Mouse (Mus musculus) c-Kit-positive CD71-positive TER-119-positive erythroid progenitor cells, embryonic 14.5 days (primary cell): ENCODE results near the gene Dgke.
"Not testable (repeated sequence)": the region's sequence is repeated elsewhere in the genome, so short reads cannot be mapped to it uniquely, and the experiment has no call there.

Experiments
- DNase-seq: peaks from one replicate; pipeline ENCODE4 v3.0.0-alpha.2; 2013; ENCODE audit warnings: low spot score

Dgke gene

GRCm38 (mm10) chr11:89074783-89075413, 8.2 kb upstream of the Dgke start:
- DNase-seq: no peak

- no peak for DNase-seq
Measured at GRCm38 (mm10) chr11:89073541-89073940, 6.9 kb upstream of the Dgke start, which contains the start of gene Gm525. Gm525 (plus strand) TSS chr11:89073841.

- DNase-seq: no peak
Measured at GRCm38 (mm10) chr11:89071522-89071921, 4.9 kb upstream of the Dgke start.

- DNase-seq: peak; percentile 58
Measured at GRCm38 (mm10) chr11:89069303-89069702, 2.7 kb upstream of the Dgke start.

- DNase-seq: no peak
Measured at GRCm38 (mm10) chr11:89068649-89069048, 2.0 kb upstream of the Dgke start.

DNA sequence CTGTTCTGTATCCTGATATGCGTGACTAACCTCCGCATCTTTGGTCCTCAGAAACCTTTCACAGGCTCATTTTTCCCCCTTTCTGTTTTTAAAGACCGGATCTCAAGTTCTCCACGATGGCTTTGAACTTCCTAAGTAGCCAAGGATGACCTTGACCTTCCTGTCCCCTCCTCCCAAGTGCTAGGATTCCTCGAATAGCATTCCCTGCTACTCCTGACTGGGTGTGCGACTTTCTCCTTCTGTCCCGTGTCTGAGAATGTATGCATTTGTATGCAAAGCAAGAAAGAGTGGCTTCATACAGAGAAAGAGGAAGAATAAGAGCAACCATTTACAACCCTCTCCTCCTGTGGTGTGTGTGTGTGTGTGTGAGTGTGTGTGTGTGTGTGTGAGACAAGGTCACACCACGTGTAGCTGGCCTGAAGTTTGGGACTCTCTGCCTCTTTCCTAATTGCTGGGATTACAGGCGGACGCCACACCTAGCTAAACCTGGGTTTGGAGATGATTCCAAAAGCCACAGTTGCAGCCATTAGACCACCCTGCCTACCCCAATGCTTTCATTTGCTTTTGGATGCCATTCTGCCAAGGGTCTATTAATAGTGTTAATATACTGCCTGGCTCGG, 1.3 kb upstream of the Dgke start:
- DNase-seq: no peak

DNA sequence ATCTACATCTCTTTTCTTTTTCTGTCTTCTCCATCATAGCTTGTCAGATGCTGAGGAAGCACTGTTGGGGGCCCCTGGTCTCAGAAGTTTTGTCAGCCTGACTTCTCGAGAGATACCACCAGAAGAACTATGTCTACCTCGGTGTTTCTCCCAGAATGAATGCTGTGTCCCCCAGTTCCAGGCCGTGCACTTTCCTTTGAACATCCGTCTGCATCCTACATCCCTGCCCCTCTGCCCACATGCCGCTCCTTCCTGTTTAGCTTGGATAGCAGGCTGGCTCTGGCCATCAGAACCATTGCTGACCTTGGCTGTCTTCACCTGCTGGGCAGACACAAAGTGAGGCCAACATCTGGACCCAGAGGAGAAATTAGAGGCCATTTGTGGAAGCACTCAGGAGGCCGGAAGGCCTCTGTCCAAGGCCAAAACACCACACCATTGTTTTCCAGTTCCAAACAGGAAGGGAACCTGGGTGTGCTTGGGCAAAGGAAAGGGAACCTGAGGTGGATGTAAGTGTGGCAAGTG, 712 bp upstream of the Dgke start:
- no peak for DNase-seq

- no peak for DNase-seq
Measured at GRCm38 (mm10) chr11:89066126-89066525, 524 bp downstream of the Dgke start.

DNA sequence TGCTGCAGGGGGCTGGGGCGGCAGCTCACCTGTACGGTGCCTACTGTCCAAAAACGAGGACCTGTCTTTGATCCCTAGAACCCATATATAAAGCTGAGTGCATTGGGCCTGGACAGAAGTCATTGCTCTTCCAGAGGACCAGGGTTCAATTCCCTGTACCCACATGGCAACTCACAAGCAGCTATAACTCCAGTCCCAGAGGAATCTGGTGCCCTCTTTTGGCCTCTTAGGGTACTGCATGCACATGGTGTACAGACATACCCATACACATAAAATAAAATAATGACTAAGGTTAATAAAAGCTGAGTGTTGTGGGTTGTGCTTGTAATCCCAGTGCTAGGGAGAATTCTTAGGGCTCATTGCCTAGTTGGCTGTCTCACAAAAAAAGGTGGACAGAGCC, 1.4 kb downstream of the Dgke start:
- peak; percentile 29 for DNase-seq

DNA sequence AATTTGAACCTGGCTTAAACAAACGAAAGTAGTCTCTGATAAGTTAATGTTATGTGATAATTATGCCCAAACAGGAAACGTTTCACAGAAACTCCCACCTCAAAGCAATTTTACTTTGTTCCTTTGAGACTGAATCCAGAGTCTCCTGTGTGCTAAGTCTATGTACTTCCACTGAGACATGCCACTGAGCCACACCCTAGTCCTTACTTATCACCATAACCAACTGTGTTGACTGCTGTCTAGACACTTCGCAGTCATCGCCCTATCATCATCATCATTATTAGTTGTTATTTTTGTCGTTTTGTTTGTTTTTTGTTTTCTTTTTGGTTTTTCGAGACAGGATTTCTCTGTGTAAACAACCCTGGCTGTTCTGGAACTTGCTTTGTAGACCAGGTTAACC, 2.3 kb downstream of the Dgke start:
- no peak for DNase-seq

DNA sequence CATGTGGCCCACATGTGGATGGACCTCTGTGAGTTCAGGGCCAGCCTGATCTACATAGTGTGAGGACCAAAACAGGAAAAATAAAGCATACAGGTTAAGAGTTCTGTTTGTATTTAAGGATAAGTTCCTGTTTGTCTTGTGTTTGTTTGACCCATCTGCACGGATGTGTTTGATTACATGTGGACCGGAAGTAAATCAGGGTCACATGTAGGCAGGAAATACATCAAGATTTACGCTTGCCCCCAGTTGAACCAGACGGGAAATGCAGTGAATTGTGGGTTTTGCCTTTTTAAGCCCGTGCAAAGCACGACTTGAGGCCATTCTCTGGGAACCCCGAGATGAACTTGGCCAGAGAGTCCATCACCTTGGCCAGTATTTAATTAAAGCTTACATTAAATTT, 5.3 kb downstream of the Dgke start:
- no peak for DNase-seq

- peak; percentile 85 for DNase-seq
Measured at GRCm38 (mm10) chr11:89060423-89061089, 6.1 kb downstream of the Dgke start.

- no peak for DNase-seq
Measured at GRCm38 (mm10) chr11:89059919-89060422, 6.7 kb downstream of the Dgke start.

DNA sequence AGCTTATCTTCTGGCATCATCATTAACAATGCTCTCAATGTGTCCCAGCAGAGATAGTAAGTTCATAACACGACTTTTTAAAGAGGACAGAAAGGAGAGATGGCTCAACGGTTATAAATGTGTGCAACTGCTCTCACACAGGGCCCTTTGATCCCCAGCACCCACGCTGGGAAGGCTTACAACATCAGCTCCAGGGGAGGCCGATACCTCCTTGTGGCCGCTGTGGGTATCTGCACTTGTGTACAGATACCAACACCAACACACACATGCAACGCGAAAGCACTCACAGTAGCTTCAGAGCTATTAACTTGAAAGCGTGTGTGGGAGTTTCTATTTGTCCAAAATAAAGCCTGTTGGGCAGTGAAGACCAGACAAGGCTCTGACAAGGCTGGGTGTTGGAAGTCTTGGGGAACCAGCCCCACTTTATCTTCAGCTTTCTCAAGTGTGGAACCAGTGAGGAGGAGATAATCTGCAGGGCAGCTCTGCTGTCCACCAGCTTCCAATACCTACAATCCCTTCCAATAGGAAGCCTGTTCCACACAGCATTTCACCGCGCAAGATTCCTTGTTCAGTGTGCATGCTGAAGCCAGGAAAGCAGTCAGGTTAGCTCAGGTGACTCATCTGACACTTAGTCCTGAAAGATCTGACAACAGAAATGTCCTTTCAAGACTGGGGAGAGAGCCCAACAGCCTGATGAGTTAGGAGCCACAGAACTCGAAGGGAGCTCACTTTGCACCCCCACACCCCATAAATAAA, 8.0 kb downstream of the Dgke start:
- peak; percentile 22 for DNase-seq

- no peak for DNase-seq
Measured at GRCm38 (mm10) chr11:89055931-89056690, 10.5 kb downstream of the Dgke start.

DNA sequence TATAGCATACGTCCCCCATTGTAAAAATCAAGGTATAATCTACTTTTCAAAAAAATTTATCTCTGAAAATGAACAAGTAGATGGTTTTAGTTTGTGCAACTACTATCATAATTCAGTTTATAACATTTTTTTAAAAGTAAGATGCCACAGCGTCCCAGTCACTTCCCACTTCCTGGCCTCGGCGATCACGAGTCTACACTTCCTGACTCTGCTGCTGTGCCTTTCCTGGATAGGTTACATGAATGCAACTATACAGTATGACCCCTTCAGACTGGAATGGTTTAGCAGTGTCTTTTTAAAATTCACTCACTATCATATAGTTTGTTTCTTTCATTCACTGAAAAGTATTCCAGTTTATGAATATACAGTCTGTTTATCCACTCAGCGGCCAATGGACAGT, 14.9 kb downstream of the Dgke start:
- DNase-seq: no peak

DNA sequence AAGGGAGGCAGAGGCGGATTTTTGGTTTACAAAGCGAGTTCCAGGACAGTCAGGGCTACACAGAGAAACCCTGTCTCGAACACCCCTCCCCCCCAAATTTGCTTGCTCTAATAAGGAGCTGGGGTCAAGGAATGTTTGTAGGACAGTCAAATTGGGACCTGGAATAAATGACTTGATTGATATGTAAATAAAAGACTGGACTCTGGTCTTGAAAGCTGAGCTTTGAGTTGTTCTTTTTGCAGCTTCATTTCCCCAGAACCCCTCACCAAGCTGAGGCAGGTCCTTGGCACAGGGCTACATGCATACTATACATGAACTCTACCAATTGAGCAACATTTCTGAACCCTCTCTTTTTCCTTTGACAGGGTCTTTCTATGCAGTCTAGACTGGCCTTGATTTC, 20.6 kb downstream of the Dgke start:
- DNase-seq: no peak

GRCm38 (mm10) chr11:89045501-89045900, 21.1 kb downstream of the Dgke start:
- not testable (repeated sequence) for DNase-seq

GRCm38 (mm10) chr11:89043046-89043445, 23.6 kb downstream of the Dgke start:
- no peak for DNase-seq

DNA sequence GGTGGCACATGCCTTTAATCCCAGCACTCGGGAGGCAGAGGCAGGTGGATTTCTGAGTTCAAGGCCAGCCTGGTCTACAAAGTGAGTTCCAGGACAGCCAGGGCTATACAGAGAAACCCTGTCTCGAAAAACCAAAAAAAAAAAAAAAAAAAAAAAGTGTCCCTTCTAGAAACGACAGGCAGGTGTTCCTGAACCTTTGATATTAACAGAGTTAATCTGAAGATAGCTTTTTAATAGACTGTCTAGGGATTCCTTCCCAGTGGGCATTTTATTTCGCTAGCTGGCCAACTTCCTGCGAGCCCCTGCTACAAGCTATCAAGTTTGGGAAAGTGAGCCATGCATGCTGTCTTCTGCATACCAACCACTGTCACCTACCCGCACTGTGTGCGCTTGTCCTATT, 25.6 kb downstream of the Dgke start:
- DNase-seq: not testable (repeated sequence)

- DNase-seq: peak; percentile 60
Measured at GRCm38 (mm10) chr11:89039325-89039724, 27.3 kb downstream of the Dgke start.
